Mouse (Mus musculus) left cerebral cortex, postnatal 36 days (tissue): ENCODE results near the gene Uqcc2. TPM values are rescaled to one million over a fixed set of nuclear protein-coding genes. Genes with fewer than 3 reads are reported as not detected.
A peak's percentile ranks its signal among the peaks of the same experiment; 100 is the strongest.

Experiments used
- DNase-seq, 2 experiments: peaks; one replicate each; pipeline ENCODE4 v3.0.0; 2021 to 2022; ENCODE audit warnings: low spot score in 2 of 2, mixed read lengths in 1 of 2
- intact Hi-C: fragments of 180-260 bp; cut with DNase I; formaldehyde crosslinking; loops from one replicate; pipeline ENCODE4 v1.15.1; 2025
- total RNA-seq, 2 experiments: library from RNA; stranded (reverse); gene quantifications; 2 replicates each; pipeline ENCODE4 v1.2.3; 2021

Gene Uqcc2
- total RNA-seq, 2 experiments from 2014 or later, result 230 to 254 TPM

DNA sequence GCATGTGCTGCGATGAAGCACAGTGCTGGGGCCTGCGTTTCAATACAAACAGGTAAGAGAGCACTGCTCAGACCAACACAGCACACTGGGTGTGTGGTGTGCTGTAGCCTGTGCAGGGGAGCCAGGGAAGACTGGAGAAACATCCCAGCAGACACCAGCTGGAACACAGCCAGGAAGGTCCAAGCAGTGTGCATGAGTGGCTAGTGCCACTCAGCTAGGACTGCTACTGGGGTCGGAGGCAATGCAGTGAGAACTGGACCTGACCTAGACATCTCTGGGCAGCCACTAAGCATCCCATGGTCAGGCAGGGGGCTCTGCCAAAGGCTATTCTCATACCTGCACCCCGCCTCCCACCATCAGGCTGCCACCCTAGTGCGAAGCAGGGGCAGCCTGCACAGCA is 5.5 kb downstream of the Uqcc2 start:
- intact Hi-C loops, result loop anchor here (10.0 kb wide), 1 partner anchor 193 kb away; the partner anchor contains the start of genes Cuta and Phf1
- DNase-seq, result no peak

DNA sequence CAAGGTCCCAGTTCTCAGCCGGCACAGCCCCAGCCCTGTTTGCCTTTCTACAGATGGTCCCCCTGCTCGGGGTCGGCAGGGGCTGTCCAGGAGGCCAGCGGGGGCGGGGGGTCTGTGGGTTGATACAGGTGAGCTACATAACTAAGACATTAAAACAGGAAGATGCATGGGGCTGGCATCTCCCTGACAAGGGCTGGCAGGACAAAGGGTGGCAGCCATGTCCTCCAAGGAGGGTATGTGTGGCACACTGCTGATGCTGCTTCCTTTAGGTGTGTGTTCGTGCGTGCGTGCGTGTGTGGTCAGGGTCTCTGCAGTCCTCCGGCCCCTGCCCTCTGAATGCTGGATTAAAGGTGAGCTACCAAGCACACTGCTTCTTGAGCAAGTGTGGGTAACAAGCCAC is 6.7 kb downstream of the Uqcc2 start:
- intact Hi-C loops, result loop anchor here (10.0 kb wide), 1 partner anchor 192 kb away; the partner anchor contains the start of genes Cuta and Phf1
- DNase-seq, result no peak

DNA sequence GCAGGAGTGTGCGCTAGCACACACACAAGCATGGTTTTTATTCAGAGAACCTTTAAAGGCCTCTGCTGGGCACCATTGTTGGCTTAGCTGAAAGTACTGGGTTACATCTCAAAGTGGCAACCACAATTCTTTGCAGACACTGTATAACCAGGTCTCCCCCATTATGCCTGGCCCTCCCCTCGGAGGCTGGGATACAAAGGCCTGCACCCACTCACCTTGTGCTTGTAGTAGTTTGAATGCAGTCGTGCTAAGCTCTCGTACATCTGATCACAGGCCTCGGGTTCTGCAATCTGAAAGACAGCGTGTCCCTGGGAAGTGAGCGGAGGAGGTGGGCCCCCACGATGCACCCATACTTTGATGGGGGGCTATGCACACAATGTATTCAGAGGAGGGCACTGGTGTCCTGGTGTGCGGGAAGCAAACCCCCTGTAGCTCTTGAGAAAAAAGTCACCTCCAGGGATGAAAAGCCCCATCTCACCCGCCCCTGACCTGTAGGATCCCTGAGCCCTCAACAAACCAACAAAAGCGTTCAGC is 8.0 kb downstream of the Uqcc2 start:
- intact Hi-C loops, result loop anchor here (10.0 kb wide), 1 partner anchor 191 kb away; the partner anchor contains the start of genes Cuta and Phf1
- DNase-seq, result no peak

DNA sequence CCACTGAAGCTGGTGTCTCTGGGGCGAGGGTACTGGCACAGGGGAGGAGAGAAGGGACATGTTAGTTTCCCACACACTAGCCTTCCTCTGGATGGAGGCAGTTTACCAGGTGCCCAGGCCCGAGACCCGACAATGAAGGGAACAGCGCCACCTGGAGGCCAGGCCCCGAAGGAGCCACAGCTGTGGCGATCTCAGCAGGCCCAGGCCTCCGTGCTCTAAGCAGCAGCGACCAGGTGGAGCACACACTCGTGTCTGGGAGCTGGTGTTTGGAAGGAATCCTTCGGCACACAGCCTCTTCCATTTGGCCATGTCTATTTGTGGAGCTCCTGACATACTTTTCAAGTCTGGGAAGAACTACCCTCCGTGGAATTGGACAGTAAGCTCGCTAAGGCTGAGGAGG is 8.5 kb downstream of the Uqcc2 start:
- peak; percentile 76 to 81 for DNase-seq
- intact Hi-C loops, result loop anchor here (10.0 kb wide), 1 partner anchor 190 kb away; the partner anchor contains the start of genes Cuta and Phf1

DNA sequence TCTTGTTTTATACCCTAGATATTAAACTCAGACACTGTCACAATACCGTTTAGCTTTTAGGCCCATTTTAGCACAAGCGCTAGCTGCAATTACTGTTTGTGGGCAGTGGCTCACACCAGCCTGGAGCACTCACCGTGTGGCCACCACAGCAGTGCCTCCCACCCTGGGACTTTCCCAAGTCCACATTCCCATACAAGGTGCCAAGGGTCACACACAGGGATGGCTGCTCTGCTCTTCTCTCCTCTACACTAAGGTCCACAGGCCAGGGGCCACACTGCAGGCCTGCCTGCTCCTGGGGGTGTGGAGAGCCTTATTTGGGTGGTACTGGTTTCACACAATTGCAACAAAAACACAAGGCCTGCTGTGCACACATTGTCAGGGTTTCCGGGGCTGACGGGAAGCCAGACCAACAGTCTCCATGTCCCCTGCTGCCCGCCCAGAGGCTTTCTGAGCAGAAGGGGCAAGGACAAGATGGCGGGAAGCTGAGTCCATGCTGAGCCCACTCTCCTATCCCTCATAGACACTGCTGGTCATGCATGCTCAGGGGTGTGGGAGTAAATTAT is 9.8 kb downstream of the Uqcc2 start:
- intact Hi-C loops, result loop anchor here (10.0 kb wide), 1 partner anchor 189 kb away; the partner anchor contains the start of genes Cuta and Phf1
- DNase-seq, result no peak

DNA sequence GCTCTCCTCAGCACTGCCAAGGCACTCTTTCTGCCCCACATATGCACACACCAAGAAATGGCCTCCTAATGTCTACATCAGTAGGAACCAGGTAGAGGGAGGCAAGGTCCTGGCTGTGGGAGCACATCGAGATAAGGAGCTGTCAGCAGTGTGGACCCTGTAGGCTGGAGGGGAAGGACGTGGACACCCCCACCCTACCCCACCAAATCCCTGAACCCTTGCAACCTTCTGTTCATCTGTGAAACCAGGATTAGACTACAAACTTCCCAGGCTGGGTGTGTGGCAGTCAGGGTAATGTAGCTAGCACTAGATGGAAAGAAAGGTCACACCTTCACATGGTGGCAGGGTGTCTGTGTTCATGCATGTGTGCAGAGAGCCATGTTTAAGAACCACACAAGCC is 10.6 kb downstream of the Uqcc2 start:
- no peak for DNase-seq
- intact Hi-C loops, result loop anchor here (10.0 kb wide), 1 partner anchor 188 kb away; the partner anchor contains the start of genes Cuta and Phf1

DNA sequence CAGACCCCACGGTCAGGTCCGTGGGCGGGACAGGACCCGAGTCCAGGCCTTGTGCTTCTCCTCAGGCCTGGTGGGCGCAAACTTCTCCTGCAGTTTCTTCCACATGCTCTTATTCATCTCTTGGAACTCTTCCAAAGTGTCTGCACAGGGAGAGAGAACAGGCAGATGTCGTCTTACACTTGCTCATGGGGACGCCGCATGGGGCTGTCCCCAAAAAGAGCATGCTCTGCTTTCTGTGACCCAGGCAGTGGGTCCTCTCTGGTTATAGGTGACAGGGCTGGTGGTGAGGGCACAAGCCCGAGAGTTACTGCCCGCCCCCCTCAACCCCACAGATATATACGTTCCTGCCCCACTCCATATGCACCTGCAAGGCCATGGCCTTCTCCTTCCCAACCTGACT is 11.0 kb downstream of the Uqcc2 start:
- intact Hi-C loops, result loop anchor here (10.0 kb wide), 1 partner anchor 188 kb away; the partner anchor contains the start of genes Cuta and Phf1
- no peak for DNase-seq

DNA sequence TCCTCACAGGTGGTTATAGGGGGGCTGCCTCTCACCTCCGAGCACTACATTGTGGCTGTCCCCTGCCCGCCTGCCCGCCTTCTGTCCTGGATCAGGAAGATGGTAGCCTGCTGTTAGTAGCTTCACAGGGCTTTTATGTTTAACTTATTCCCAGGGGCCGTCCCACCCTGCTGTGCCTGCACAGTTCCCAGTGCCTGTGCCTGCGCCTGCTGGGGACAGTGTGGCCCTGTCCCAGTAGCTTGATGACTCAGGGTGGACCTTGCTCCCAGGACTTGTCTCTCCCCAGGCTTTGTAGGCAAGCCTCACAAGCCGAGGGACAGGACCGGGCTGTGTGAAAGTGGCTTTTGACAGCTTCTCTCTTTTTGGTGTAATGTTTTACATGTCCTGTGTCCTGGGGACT is 11.9 kb downstream of the Uqcc2 start:
- intact Hi-C loops, result loop anchor here (10.0 kb wide), 1 partner anchor 187 kb away; the partner anchor contains the start of genes Cuta and Phf1
- DNase-seq, result no peak

DNA sequence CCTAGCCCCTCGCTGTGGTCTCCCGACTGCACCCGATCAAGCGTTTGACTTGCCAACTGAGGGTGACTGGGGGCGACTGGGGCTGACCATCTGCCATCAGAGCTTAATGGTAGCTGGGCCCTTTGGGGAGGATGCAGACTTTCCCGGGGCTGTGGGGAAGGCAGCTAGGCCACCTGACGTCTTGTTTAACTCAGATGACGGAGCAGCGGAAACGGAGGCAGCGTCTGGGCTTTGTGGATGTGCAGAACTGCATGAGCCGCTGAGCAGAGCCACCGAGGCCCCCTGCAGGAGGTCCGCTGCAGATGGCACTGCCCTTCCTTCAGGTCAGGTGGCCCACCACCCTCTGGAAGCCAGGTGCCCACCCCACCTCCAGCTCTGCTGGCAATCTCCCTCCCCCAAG is 12.4 kb downstream of the Uqcc2 start:
- intact Hi-C loops, result loop anchor here (10.0 kb wide), 1 partner anchor 186 kb away; the partner anchor contains the start of genes Cuta and Phf1
- no peak for DNase-seq

DNA sequence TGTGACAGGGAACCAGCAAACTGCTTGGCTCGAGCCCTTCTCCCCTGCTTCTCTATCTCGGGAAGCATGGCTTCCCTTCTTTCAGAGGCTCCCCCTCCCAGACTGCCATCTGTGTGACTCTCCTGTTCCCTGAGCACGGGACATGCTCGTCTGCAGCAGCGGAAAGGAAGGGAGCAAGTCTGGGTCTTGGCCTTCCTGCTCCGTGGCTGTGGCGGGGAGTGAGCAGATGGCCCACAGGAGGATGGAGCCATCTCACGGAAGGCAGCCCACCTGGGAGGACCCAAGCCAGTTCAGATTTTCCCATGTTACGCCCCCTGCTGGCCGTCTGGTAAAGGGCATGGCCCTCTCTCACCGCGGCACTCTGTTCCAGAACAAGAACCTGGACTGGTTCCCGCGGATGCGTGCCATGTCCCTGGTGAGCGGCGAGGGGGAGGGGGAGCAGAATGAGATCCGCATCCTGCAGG is 13.1 kb downstream of the Uqcc2 start:
- DNase-seq, result peak; percentile 60 to 69
- intact Hi-C loops, result loop anchor here (10.0 kb wide), 1 partner anchor 186 kb away; the partner anchor contains the start of genes Cuta and Phf1

DNA sequence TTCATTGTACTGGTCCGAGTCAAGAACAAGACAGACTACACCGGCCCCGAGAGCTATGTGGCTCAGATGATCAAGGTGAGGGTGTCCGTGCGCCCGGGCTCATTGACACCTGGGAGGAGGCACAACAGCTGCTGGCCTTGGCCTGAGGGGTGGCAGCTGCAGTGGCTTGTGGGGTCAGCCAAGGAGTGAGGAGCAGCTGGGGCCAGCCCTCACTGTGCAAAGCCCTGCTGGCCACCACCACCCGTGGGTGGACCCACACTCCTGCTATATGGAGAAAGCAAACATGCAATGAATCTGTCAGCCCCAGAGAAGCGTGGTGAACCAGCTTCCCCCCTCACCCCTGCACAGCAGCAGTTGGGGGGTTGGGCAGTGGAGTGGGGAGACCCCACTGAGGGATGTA is 13.8 kb downstream of the Uqcc2 start:
- intact Hi-C loops, result loop anchor here (10.0 kb wide), 1 partner anchor 185 kb away; the partner anchor contains the start of genes Cuta and Phf1
- no peak for DNase-seq

DNA sequence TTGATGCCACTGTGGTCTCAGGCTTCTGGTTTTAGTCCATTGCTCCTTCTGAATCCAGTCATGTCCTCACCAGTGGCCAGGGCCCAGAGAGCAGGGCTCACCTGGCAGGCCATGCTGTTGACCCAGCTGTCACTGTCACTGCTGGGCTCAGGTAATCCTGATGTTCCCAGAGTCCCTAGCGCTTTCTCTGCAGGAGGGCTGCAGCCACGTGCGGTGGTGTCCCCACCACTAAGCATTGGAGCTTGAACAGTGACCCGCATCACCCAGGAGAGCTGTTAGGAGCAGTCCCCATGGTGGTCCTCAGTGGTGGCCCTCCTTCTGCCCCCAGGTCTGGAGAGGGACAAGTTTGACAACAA is 14.2 kb downstream of the Uqcc2 start:
- DNase-seq, result no peak
- intact Hi-C loops, result no loop called here

DNA sequence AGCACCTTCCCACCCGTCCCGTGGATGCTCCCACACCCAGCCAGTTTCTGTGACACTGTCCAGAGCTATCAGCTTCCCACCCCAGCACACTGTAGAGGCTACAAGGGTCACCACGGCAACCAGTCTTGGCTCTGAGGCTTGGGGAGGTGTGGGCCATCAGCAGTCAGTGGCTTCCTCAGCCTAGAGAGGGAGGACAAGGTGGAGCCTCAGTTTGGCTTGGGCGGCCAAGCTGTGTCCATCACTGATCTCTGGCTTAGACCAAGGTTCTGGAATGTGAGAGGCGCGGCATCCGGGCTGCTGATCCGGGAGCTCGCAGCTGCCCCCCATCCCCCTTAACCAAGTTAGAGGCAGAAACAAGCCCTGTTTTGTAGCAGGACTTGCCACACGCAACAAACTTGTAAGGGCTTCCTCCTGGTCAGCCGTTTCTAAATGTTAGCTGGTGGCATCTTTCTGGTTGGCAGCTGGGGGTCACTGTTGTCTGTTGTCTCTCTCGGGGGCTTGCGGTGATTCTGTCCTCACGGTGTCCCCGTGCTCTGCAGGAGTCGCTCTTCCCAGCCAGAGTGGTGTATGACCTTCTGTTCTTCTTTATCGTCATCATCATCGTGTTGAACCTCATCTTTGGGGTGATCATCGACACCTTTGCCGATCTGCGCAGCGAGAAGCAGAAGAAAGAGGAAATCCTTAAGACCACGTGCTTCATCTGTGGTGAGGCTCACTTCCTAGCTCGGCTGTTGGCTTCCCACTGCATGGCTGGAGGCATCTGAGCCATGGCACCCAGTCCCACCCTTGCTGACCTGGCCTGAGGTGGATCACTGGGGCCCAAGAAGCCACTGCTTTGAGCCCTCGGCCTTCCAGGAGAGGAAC is 14.8 kb downstream of the Uqcc2 start:
- DNase-seq, result no peak
- intact Hi-C loops, result no loop called here

DNA sequence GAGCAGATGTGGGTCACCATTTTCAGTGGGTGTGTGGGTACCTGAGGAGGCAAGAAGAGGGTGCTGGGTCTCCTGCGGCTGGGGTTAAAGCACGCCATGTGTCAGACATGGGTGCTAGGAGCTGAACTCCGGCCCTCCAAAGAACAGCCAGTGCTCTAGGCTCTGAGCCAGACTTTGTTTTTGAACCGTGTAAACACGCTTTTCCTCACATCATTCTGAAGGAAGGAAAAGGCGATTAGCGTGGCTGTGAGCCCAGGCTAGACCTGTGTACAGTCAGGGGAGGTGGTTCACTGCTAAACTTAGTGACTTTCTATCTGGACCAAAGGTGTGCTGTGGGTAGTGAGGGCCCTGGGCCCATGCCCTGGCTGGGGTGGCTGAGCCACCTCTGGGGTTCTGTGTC is 23.6 kb downstream of the Uqcc2 start:
- intact Hi-C loops, result no loop called here
- DNase-seq, result no peak

DNA sequence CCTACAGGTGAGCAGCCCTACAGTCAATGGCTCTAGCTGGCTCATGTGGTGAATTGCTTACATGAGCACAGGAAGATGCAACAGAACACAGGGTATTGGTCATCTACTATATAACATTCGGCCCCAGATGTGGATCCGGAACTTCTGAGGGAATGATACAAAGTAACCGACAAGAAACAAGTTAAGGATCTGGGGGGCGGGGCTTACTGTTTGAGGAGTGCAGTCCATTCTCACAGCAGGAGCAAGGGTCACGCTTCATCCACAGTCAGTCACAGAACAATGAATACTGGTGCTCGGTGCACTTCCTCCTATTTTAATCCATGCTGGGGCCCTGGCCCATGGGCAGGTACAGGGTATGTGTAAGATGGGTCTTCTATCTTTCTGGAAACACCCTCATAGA is 25.8 kb downstream of the Uqcc2 start:
- no peak for DNase-seq
- intact Hi-C loops, result no loop called here

DNA sequence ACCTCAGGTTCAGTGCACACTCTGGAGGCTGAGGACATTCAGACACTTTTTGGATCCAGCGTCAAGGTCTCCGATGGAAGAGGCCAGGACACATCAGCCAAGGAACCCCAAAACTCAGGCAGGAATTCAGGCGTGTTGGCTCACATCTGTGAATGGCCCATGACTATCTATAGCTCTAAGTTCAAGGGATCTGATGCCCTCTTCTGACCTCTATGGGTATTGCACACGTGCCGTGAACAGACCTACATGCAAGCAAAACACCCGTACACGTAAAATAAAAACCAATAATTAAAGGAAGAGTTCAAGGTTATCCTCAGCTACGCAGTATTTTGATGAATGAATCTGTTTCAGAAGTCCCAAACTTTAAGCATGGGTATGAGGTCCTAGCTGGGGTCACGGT is 27.0 kb downstream of the Uqcc2 start:
- DNase-seq, result no peak
- intact Hi-C loops, result no loop called here

DNA sequence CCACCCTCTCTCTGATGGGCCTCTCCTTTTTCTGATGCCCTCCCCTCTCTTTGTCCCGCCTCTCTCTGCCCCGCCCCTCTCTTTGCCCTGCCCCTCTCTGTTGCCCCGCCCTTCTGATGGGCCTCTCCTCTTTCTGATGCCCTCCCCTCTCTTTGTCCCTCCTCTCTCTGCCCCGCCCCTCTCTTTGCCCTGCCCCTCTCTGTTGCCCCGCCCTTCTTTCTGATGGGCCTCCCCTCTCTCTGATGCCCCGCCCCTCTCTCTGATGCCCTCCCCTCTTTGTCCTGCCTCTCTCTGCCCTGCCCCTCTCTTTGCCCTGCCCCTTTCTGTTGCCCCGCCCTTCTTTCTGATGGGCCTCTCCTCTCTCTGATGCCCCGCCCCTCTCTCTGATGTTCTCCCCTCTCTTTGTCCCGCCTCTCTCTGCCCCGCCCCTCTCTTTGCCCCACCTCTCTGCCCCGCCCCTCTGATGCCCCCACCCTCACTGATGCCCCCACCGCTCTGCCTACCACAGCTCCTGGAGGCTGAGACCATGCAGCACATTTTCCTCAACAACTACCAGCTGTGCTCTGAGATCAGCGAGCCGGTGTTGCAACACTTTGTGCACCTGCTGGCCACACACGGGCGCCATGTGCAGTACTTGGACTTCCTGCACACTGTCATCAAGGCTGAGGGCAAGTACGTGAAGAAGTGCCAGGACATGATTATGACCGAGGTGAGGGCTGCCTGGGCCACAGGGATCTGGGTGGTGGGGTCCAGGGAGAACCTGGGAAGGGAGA is 27.8 kb downstream of the Uqcc2 start:
- intact Hi-C loops, result no loop called here

DNA sequence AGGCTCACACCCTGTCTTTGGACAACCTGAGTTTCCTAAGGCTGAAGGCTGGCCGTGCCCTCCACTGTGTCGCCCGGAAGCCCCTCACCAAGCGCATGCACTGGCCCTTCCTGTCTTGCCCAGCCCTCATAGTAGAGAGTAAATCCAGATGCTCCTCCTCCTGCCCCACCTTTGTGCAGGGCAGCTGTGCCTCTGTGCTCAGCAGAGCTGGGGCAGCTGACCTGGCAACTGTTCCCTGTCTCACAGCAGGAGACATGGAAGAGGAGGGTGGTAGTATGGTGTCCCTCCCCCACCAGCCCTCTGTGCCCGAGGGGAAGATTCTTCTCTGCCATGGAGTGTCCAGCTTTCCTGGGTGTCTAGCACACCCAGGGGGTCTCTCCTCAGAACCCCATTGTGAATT is 32.0 kb downstream of the Uqcc2 start:
- intact Hi-C loops, result no loop called here
- DNase-seq, result no peak

More for the DNA sequence above, 27.8 kb downstream of the Uqcc2 start:
- DNase-seq, result no peak

DNA sequence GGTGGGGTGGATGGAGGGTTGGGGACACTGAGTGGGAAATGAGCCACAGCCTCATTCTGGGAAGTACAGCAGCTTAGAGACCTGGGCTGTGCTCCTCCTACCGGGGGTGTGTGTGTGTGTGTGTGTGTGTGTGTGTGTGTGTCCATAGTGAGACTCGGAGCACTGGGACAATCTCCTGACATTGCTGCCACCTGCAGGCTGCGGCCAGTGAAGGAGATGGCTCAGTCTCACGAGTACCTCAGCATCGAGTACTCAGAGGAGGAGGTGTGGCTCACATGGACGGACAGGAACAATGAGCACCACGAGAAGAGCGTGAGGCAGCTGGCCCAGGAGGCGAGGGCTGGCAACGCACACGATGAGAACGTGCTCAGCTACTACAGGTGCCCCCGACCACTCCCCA is 38.0 kb downstream of the Uqcc2 start:
- DNase-seq, result peak; percentile 28 to 29

More for the DNA sequence above, 38.0 kb downstream of the Uqcc2 start:
- intact Hi-C loops, result no loop called here
